Mouse (Mus musculus) liver, embryonic 11.5 days (tissue): ENCODE results near the gene Vcan. TPM values are rescaled to one million over a fixed set of nuclear protein-coding genes. Genes with fewer than 3 reads are reported as not detected.

Source experiments
- ATAC-seq: fragments of 200-750 bp; cut with Nextera tagmentation; replicated peaks from 2 replicates; pipeline ENCODE4 v1.8.0; 2017; ENCODE audit warnings: moderate number of reproducible peaks, mild to moderate bottlenecking, moderate TSS enrichment, moderate library complexity; ENCODE audit not compliant: low FRiP score
- DNase-seq: peaks from one replicate; pipeline ENCODE4 v3.0.0-alpha.2; 2017; ENCODE audit warnings: low spot score
- H3K27ac ChIP-seq: fragments of 300-500 bp; sonication (generic); 2 replicates; pipeline ENCODE4 v1.5.1; 2014; ENCODE audit warnings: mild to moderate bottlenecking, low read depth, low read length, control low read depth
- H3K27me3 ChIP-seq: fragments of 300-500 bp; sonication (generic); replicated peaks from 2 replicates; pipeline ENCODE4 v1.6.1; 2014; ENCODE audit warnings: low read length, mixed read lengths; ENCODE audit not compliant: control insufficient read depth, insufficient read depth
- H3K36me3 ChIP-seq: fragments of 300-500 bp; sonication (generic); 2 replicates; pipeline ENCODE4 v1.6.1; 2014; ENCODE audit warnings: mild to moderate bottlenecking, low read length, moderate library complexity, mixed read lengths; ENCODE audit not compliant: control insufficient read depth, insufficient read depth
- H3K4me1 ChIP-seq: fragments of 300-500 bp; sonication (generic); replicated peaks from 2 replicates; pipeline ENCODE4 v1.6.1; 2014; ENCODE audit warnings: low read length, mixed read lengths; ENCODE audit not compliant: control insufficient read depth, insufficient read depth
- H3K4me2 ChIP-seq: fragments of 300-500 bp; sonication (generic); 2 replicates; pipeline ENCODE4 v1.6.1; 2014; ENCODE audit warnings: mild to moderate bottlenecking, control low read depth, moderate library complexity
- H3K4me3 ChIP-seq: fragments of 300-500 bp; sonication (generic); 2 replicates; pipeline ENCODE4 v1.5.1; 2014; ENCODE audit warnings: low read depth, low read length, control low read depth
- H3K9ac ChIP-seq: fragments of 300-500 bp; sonication (generic); 2 replicates; pipeline ENCODE4 v1.6.1; 2014; ENCODE audit warnings: low read depth, low read length, control low read depth
- H3K9me3 ChIP-seq: fragments of 300-500 bp; sonication (generic); 2 replicates; pipeline ENCODE4 v1.6.1; 2016; ENCODE audit warnings: low read length, inconsistent platforms, mixed read lengths; ENCODE audit not compliant: control insufficient read depth
- WGBS: fragments of 180-500 bp; shearing (Covaris S2); extraction: QIAGEN DNeasy Blood & Tissue Kit; methylation state at CpG from one replicate; pipeline ENCODE4 v1.1.7; 2014; 5-methylcytosine and 5-hydroxymethylcytosine counted together
- polyA plus RNA-seq: library from polyadenylated mRNA; unstranded; fragments of >200 nt; fragmentation: Nextera tagmentation; extraction: Ambion mirVana; gene quantifications from 2 replicates; pipeline ENCODE4 v1.2.1, GENCODE M21; 2014

The Vcan gene
- polyA plus RNA-seq, 1 experiment from 2014 or later, result 18.2 TPM

DNA sequence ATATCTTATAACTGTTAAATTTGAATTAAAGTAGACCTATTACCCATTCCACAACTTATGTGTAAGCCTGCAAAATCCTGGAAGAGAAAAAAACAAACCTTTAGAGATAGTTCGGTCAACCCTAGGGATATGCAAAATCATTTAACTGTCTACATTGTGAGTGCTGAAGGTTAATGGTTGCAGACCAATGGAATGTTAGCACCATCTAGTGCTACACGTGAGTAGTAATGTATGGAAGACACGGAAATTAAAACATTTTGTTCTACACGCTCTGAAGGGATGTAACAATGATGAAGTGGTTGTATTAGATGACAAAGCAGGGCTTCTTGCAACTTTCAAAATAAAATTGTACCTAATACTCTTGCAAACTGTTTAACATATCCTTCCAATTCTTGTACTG, 39.9 kb downstream of the Vcan start:
- no peak overlapping the region for H3K27ac ChIP-seq
- DNase-seq (no peak), ATAC-seq (no peak)
- no peaks in the 10 kb centered on the region; the same call in 1 of the 2 replicates for H3K36me3 ChIP-seq
- no peaks in the 10 kb centered on the region for H3K9me3 ChIP-seq
- no peak overlapping the region for H3K4me2 ChIP-seq
- no peak overlapping the region for H3K9ac ChIP-seq
- no peaks in the 10 kb centered on the region for H3K4me1 ChIP-seq
- no peaks in the 10 kb centered on the region for H3K27me3 ChIP-seq
- WGBS, result 81% methylated on average over 4 of the region's 4 CpGs
- no peak overlapping the region for H3K4me3 ChIP-seq

DNA sequence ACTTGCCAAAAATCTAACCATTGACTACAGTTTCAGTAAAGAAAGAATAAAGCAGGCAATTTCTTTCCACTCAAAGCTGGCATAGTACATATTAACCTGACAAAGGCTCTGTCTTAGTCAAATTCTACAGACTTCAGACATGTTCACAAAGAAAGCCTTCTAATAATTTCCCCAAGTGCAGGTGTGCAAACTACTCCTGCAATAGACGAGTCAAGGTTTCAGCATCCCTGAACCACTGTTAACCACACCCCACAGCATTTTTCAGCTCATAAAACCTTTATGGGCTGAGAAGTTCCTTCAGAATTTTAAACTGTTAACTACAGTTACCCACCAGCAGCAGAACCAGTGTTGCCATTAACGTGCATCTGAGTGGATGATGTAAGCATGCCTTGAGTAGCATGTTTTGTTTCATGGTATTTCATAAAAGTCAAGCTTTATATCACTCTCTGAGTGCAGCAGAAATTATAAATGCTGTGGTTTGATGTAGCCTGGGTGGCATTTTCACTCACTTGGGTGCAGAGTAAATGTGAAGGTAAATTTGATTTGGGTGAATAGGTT, 42.2 kb downstream of the Vcan start:
- WGBS, result 82% methylated on average over 2 of the region's 2 CpGs
- H3K4me1 ChIP-seq, result no peaks in the 10 kb centered on the region
- no peak overlapping the region for H3K4me3 ChIP-seq
- ATAC-seq (no peak), DNase-seq (no peak)
- H3K9ac ChIP-seq, result no peak overlapping the region
- H3K36me3 ChIP-seq, result no peaks in the 10 kb centered on the region; the same call in 1 of the 2 replicates
- H3K4me2 ChIP-seq, result no peak overlapping the region
- no peaks in the 10 kb centered on the region for H3K27me3 ChIP-seq
- no peaks in the 10 kb centered on the region for H3K9me3 ChIP-seq
- no peak overlapping the region for H3K27ac ChIP-seq

DNA sequence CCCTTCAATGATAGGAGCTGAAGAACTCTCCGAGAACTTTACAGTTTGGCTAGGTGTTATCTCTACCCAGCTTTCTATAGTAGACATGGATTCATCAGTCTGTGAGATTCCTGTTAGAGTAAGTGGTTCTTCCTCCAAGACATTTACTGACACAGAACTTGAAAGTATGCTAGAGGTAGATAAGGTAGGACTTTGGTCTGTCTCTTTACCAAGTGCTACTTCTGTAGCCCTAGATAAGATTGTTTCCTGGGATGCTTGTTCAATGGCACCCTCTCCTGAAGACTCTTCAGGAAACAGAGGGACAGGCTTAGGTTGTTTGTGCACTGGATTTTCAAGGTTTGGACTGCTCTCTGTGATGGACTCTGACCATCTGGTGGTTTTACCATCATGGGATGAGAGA, 49.7 kb downstream of the Vcan start:
- no peaks in the 10 kb centered on the region for H3K36me3 ChIP-seq

DNA sequence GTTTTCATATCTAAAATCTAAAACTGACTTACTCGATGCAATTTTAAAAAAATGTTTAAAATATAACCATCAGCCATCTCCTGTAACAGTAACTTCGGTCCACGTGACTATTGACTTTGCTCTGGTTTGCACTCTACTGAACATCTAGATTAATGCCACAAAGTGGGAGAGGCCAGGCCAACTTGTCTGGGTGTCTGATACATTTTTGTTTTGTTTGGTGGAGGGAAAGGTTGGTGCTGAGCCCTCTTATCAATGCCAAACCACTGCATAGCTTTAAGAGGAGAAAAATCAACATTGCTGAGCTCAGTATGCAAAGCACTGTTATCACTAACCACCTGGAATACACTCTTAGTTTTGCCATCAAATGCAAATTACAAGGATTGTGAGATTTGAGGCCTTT, 58.8 kb downstream of the Vcan start:
- DNase-seq (no peak), ATAC-seq (no peak)
- 83% methylated on average over 3 of the region's 3 CpGs for WGBS
- no peak overlapping the region for H3K27ac ChIP-seq
- no peak overlapping the region for H3K4me3 ChIP-seq
- no peak overlapping the region for H3K4me2 ChIP-seq
- no peaks in the 10 kb centered on the region for H3K4me1 ChIP-seq
- H3K9me3 ChIP-seq, result no peaks in the 10 kb centered on the region
- H3K36me3 ChIP-seq, result no peaks in the 10 kb centered on the region; the same call in 1 of the 2 replicates
- no peak overlapping the region for H3K9ac ChIP-seq
- H3K27me3 ChIP-seq, result no peaks in the 10 kb centered on the region

More for the DNA sequence above, 49.7 kb downstream of the Vcan start:
- H3K4me2 ChIP-seq, result no peak overlapping the region
- H3K27ac ChIP-seq, result no peak overlapping the region
- WGBS, result 62% methylated on average over 1 of the region's 1 CpGs
- H3K9ac ChIP-seq, result no peak overlapping the region
- H3K4me3 ChIP-seq, result no peak overlapping the region
- ATAC-seq (peak; percentile 73), DNase-seq (no peak)
- no peaks in the 10 kb centered on the region for H3K4me1 ChIP-seq
- H3K27me3 ChIP-seq, result no peaks in the 10 kb centered on the region
- H3K9me3 ChIP-seq, result no peaks in the 10 kb centered on the region

DNA sequence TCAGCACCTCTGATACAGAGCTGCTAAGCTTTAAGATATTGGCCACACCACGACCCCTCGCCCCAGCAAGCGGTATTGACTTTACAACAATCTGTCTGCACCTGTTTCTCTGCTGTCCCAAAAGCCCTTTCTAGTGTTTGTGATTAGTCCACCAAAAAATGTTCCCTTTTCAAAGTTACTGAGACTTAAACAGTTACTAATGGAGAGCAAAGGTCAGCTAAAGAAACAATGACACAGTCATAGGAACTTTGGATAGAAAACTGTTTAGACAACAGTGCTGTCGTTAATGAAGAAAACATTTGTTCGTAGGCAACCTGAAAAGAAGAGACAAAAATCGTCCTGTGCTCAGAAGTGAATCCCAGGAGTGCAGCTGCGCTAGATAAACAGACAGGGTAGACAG, 60.1 kb downstream of the Vcan start:
- no peak overlapping the region for H3K4me3 ChIP-seq
- H3K36me3 ChIP-seq, result no peaks in the 10 kb centered on the region; the same call in 1 of the 2 replicates
- no peak overlapping the region for H3K9ac ChIP-seq
- no peaks in the 10 kb centered on the region for H3K9me3 ChIP-seq
- DNase-seq (no peak), ATAC-seq (no peak)
- H3K4me2 ChIP-seq, result no peak overlapping the region
- WGBS, result 75% methylated on average over 7 of the region's 7 CpGs
- H3K27ac ChIP-seq, result no peak overlapping the region
- H3K4me1 ChIP-seq, result no peaks in the 10 kb centered on the region
- no peaks in the 10 kb centered on the region for H3K27me3 ChIP-seq

DNA sequence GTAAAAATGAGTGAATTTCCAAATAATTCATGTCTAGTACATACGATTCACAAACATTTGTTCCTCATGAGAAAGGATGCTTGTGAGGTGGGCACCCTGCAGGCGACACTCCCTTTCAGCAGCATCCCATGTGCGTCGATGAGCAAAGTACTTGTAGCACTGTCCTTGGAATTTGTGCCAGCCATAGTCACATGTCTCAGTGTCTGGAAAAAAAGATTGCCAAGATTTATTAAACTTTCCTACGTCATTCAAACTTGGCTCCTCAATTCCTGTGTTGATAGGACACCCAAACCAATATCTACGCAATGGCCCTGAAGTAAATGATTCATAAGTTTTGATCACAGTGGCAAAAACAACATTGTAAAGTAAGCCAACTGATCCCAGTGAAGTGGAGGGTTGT, 62.6 kb downstream of the Vcan start:
- H3K4me1 ChIP-seq, result no peaks in the 10 kb centered on the region
- H3K4me2 ChIP-seq, result no peak overlapping the region
- no peaks in the 10 kb centered on the region; the same call in 1 of the 2 replicates for H3K36me3 ChIP-seq
- 87% methylated on average over 6 of the region's 6 CpGs for WGBS
- ATAC-seq, result no peak
- H3K9ac ChIP-seq, result no peak overlapping the region
- H3K4me3 ChIP-seq, result no peak overlapping the region
- no peaks in the 10 kb centered on the region for H3K27me3 ChIP-seq
- H3K9me3 ChIP-seq, result no peaks in the 10 kb centered on the region
- DNase-seq, result no peak
- H3K27ac ChIP-seq, result no peak overlapping the region

DNA sequence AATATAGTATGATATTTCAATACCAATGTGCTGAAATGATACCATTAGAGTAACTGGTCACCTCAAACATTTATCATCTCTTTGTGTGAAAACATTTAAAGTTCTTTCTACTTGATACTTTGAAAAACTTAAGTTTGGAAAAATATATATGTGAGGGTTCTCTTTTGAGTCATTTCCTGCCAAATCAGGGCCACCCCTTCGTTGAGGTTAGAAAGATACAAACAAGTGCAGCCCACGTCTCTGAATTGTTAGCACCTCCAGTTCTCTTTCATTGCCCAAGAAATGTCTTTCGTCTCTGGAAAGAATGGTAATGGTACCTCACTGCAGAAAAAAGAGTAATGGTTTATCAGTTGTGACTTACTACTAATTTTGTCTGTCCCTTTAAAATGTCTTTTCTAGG, 71.8 kb downstream of the Vcan start:
- Histone ChIP-seq H3K4me1 (no peaks in the 10 kb centered on the region), H3K4me3 (no peak overlapping the region), H3K9me3 (no peaks in the 10 kb centered on the region), H3K9ac (no peak overlapping the region), H3K27ac (no peak overlapping the region), H3K4me2 (no peak overlapping the region), H3K27me3 (no peaks in the 10 kb centered on the region), H3K36me3 (no peaks in the 10 kb centered on the region)
- 74% methylated on average over 3 of the region's 3 CpGs for WGBS
- ATAC-seq (no peak), DNase-seq (no peak)

DNA sequence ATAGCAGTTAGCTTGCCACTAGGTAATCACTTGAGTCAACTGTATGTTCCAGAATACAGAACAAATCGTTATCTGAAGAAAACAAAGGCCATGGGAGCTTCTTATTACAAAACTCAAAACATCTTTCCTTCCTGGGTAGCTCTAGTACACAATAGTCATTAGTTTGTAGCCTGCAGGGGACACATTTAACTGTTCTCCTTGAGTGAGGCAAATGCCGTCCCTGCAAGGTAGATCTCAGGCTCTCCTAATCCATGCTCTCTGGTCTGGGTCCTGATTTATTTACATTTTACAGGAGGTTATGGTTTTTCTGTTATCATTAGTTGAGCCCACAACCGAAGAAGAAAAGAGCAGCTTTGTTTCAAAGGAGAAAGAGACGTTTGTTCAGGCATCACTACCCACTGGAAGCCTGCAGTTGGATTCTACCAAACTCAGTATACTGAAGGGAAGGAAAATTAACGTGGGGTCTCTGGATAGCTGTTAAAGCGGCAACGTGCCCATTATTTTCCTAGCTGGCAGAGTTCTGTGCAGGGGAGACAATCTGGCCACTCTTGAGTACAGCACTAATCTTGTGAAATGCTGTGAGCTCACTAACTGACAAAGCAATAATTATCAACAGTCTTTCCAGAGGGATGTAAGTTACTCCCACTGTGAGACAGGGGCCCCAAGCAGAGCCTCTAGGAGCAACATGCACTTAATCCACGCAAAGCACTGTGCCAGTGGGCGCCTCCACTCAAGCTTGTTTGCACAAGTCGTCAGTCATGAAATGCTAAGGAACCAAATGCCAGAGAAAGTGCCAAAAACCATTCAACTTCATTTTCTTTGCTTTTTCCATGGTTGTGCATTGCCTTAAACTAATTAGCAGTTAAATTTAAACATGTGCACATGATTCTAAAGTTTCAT, 73.1 kb downstream of the Vcan start:
- no peaks in the 10 kb centered on the region for H3K27me3 ChIP-seq
- DNase-seq (no peak), ATAC-seq (no peak)
- no peak overlapping the region for H3K27ac ChIP-seq
- no peak overlapping the region for H3K4me2 ChIP-seq
- H3K9me3 ChIP-seq, result no peaks in the 10 kb centered on the region
- no peak overlapping the region for H3K4me3 ChIP-seq
- no peak overlapping the region for H3K9ac ChIP-seq
- 61% methylated on average over 10 of the region's 10 CpGs for WGBS
- H3K36me3 ChIP-seq, result no peaks in the 10 kb centered on the region
- H3K4me1 ChIP-seq, result no peaks in the 10 kb centered on the region

DNA sequence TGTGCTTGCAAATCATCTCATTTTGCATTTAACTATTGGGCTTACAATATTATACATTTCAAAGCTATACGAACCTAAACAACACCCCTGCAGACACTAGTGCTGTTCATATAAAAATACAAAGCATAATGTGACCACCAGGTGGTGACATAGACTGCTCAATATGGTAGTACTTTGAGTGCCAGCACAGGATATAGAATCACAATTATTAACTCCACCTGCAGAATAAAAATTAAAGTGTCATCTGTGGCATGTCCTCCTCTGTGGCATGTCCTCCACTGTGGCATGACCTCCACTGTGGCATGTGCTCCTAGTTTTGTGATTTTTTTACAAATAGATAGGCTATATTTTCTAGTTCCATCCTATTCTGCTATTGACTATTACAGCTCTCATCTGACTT, 74.2 kb downstream of the Vcan start:
- 59% methylated on average over 1 of the region's 1 CpGs for WGBS

More for the DNA sequence above, 74.2 kb downstream of the Vcan start:
- Histone ChIP-seq H3K4me3 (no peak overlapping the region), H3K9me3 (no peaks in the 10 kb centered on the region), H3K27me3 (no peaks in the 10 kb centered on the region), H3K9ac (no peak overlapping the region), H3K36me3 (no peaks in the 10 kb centered on the region), H3K4me1 (no peaks in the 10 kb centered on the region), H3K4me2 (no peak overlapping the region), H3K27ac (no peak overlapping the region)
- ATAC-seq, result 0 out of 2 replicates have a peak, but pooled peaks have one; percentile 34
- DNase-seq, result no peak
